Mouse (Mus musculus) lung, postnatal 36 days (tissue): ENCODE results near the gene RPS10-NUDT3.

Source experiments
- DNase-seq: peaks from one replicate; pipeline ENCODE4 v3.0.0; 2022; ENCODE audit warnings: mixed read lengths

RPS10-NUDT3 gene

DNA sequence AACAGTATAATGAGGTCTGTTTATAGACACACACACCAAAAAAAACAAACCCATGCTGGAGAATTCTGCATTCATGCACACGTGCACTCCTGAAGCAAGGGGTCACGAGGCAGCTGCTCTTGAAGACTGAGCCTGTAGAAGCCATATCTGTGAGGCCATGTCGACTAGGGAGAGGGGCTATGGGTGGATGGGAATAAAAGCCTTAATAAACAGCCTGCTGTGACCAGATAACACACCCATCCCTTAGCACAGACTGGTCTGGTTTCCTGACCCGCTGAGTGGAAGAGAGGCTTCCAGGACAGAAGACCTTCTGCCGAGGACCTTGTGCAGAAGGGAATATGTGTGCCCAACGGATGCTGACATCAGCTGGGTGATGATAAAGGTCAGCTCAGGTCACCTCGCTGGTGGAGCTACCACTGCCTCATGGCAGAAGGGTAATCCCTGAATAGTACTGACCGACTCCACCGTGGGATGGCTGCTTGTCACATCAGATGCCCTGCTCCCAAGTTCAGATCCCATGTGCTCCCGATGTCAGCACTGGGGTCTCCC, 61.2 kb downstream of the RPS10-NUDT3 start:
- DNase-seq = no peak

DNA sequence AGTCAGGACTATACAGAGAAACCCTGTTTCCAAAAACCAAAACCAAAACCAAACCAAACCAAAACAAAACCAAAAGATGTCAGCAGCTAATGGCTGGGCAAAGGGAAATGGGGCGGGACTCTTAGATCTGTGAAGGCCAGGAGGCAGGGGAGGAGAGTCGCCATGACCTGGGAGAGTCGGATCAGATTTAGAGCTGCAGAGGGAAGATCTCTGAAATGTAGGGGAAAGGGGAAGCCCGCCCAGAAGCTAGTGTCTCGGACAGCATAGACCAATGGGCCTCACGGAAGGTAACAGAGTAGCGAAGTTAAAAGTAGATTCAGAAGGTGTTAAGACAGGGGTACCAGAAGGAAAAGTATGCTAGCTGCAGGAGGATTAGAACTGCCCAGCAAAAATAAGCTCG, 63.7 kb downstream of the RPS10-NUDT3 start:
- DNase-seq = no peak

DNA sequence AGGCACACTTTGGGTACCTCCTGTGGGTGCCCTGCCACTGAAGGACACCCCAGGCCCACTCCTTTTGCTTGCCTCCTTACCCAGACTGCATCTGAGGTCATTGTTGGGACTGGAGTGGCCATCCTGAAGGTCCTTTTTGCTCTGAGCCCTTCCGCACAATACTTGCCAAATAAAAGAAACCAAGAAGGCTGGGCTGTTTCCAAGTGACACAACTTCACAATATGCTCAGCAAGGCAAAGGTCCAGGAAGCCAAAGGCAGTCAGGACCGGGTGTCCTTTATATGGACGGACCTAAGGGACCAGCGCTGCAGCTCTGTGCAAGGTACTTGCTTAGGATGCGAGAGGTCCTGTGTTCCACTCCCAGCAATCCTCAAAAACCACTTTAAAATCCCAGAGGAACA, 66.8 kb downstream of the RPS10-NUDT3 start:
- no peak for DNase-seq

DNA sequence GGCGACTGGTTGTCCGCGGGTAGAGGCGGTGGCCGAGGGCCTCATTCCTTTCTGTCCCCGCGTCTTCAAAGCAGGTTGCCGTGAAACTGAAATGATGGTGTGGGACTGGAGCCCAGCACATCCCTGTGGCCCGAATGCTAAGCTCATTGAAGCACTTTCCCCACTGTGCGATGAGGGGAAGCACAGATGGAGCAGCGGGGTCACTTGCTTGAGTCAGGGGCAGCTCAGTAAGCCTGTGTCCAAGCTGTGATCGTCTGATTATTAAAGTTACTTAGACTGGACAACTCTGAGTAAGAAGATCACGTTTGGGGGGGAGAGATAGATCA, 69.1 kb downstream of the RPS10-NUDT3 start:
- DNase-seq = no peak

DNA sequence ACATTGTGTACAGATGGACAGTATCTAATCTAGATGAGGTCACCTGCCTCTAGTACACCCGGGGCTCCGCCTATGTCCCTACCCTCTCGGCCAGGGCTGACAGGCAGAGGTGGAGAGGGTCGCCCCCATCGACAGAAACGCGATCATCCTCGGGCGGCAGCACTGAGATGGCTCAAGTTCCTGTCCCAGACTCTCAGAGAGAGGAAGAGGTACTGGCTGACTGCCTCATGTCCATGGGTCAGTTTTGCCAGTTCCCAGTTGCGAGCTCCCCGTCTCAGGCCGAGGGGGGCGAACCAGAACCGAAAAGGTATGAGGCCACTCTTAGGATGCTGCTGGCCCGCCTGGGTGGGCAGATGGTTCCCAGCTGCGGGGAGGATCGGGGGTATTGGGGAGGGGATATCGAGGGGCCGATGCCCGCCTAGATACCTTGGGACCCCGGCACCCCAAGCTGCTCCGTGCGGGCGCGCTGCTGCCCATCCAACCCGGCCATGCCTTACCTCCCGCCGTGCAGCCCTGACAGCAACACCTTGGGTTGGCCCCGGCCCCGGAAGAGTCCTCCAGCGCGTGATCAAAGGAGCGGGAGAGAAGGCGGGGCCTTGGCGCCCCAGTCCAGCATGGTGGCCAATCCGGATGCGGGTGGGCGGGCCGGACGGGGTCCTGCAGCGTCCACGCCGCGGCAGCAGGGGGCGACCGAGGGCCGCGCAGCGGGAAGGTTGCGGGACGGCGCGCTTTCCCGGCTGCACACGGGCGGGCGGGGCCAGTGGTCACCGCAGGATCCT, 69.7 kb downstream of the RPS10-NUDT3 start, which contains the start of gene AI413582:
Gene AI413582, minus strand, starts transcription at position 594 of the 779 bp plus-strand sequence.
- peak; percentile 96 for DNase-seq

DNA sequence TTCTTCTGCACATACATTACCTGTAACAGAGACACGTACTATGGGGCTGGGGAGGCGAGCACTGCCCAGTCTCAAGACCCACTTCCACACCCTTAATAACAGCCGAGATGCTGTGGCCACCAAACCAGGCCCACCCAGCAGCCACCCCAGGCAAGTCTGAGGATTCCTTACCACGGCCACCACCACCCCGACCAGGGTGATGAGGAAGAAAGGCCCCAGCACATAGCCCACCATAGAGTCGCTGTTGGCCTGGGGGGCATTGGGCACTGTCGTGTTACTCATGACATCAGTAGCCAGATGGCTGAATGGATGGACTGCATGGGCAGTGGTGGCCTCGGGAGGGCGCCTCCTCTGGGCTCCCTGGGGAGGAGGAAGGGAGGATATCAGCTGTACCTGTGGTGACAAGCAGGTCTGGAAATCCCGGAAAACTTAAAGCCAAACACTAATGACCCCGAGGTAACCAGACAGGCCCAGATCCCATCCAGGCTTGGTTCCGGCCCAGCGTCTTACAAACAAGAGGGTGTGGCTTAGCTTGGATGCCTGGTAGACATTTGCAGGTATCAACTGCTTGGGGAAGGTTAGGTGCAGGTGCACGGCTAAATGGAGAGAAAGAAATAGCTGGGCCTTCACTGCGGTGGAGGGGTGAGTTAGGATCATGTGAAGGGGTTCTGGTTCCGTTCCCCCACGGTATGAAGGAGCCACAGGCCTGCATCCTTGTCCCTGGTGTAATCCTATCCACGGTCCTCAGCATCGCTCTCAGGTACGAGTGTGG, 70.4 kb downstream of the RPS10-NUDT3 start:
- DNase-seq = no peak

DNA sequence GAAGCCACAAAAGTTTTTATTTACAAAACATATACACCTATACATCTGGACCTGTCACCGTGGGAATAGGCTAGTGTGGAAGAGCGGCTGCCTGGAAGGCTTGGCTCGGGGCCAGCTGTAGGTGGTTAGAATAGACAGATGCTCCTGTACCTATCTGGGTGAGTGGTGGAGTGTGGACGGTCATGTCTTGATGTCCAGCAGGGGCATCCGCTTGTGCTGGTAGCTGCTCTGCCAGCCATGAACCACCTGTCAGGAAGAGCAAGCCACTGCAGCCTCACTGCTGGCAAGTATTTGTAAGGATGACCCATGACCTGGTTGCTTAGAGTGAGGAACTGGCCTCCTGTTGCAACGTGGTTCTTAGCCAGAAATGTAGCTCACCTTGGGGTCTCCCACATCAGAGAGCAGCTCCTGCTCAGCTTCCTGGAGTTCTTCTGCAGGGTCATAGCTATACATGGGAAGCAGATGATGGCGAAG, 71.2 kb downstream of the RPS10-NUDT3 start:
- DNase-seq = no peak

DNA sequence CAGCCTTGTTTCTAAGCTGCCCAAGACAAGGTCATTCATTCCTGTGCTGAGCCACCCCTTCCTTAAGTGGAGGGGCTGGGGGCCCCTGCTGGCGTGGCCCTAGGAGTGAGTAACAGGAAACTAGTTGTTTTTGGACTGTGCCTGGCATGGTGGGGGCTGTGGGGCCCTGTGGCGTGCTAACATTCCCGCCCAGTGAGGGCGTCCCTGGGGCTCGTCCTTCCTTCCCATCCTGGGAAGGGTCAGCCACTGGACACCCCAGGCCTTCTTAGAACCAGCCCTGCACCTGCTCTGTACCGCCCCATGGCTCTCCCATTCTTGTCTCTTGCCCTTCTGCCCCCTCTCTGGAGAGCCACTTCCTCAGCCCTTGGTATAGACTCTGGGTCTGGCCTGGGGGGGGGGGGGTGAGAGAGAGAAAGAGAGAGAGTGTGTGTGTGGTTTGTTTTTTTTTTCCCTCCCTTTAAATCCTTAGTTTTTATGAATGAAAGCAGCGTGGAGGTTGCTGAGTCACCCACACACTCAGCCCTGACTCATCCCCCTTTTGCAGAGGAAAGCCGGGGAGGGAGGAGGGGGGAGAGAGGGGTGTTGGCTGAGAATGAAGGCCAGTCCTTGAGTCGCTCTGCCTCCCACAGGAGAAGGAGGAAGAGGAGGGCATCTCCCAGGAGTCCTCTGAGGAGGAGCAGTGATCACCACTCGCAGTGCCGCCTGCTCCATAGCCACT, 73.1 kb downstream of the RPS10-NUDT3 start:
- no peak for DNase-seq

DNA sequence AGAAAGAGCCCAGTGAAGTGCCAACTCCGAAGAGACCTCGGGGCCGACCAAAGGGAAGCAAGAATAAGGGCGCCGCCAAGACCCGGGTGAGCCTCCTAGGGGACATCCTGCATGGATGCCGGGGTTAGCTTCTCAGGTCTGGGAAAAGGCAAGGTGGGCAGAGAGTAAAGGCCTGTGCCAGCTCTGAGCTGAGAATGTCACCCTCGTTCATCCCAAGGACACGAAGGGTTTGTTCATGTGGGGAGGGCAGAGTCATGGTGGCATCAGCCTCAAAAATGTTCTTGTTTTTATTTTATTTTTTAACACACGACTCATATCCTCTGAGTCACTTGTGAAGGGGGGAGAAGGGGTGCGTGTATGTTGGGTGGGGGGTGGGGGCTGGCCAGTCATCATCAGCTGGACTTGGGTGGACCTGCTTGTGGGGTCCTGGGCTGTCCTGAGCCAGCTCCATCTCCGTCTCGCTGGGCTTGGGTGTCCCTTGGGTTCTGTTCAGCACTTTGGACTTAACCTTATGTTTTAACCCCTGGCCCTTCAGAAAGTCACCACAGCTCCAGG, 74.0 kb downstream of the RPS10-NUDT3 start:
- no peak for DNase-seq

DNA sequence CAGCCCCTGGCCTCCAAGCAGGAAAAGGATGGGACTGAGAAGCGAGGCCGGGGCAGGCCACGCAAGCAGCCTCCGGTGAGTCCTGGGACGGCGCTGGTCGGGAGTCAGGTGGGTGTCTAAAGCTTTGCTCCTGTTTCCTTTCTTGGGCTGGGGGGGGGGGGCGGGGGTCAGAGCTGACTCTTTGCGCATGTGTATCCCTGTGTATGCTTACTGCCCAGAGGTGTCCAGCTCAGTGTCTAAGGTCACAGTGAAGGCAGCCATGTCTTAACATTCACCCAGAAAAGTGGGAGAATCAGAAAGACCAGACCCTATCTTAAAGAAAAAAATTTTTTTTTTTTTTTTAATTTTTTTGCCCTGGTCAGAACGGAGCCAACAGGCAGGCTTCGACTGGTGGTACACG, 75.4 kb downstream of the RPS10-NUDT3 start:
- no peak for DNase-seq

DNA sequence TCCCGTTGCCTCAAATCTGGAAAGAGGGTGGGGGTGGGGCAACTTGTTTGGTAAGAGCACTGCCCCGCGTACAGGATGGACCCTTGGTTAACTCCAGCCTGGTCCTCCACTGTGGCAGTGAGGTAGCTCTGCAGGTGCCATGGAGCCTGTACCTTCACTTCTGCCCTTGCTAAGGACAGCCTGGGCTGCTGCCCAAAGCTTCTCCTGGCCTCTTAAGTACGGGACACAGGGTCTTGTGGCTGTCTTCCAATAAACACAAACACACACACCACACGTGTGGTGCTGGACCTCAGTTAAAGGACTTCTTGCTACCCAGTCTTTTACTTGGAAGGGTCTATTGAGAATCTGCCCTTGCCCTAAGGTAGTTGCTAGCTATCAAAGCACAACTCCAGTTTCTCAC, 76.2 kb downstream of the RPS10-NUDT3 start:
- no peak for DNase-seq

DNA sequence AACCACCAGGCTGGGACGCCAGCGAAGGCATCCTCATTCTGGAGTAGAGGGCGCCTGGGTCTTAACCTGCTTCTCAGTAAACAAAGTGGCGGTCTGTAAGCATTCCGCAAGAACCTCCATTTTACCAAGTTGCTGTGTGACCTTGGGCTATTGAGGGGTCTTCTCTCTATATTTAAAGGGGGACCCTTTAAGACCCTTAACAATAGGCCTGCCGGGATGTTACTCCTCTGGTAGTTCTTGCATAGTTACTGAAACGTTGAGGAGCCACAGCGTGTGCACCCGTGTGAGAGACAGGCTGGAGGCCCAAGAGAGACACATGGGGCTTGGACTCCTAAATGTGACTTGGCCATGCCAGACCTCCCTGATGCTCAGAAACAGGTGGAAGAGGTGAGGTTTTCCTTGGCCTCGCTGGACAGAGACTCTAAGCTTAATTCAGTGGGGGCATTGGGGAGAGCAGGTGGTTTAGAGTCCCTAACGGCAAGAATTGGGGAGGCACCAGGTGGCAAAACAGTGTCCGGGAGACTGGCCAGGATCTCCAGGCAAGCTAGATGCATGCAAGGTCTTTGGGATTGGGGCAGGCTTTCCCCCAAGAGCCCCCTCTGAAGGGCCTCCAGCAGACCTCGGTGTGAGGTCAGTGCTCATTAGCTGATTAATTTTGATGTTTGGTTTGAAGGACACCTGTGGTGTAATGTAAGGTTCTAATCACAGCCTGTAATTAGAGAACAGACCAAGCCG, 76.9 kb downstream of the RPS10-NUDT3 start:
- no peak for DNase-seq

DNA sequence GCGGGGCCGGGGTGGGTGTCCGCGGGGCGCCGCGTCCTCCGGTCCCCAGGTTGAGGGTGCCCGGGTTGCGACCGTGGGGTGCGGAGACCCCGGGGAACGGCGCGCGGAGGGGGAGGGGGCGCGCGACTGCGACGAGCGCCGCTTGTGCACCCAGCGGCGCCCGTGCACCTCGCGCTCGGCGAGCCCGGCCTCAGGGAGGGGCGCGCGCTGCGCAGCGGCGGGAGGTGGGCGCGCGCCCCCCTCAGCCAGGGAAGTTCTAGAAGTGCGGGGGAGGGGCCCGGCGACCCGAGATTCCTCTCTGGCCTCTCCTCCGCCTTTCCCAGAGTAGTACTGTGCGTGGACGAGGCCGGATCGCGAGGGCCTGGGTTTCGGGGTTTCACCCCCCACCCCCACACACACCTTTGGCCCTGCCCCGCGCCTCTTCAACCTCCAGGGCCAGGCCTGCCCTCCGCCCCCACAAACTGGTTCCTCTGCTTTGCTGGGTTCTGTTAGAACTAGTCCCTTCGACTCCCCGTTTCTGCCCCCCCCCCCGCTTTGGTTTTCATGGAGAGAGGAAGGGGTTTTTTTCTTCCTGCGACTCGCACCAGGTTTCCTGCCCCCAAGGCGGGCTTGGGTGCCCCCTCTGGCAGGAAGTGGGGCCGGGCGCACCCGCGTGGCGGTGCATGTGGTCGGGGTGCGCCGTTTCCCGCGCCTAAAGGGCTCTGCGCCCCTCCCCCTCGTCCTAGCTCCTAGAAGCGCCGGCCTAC, 77.7 kb downstream of the RPS10-NUDT3 start:
- DNase-seq = peak; percentile 55

DNA sequence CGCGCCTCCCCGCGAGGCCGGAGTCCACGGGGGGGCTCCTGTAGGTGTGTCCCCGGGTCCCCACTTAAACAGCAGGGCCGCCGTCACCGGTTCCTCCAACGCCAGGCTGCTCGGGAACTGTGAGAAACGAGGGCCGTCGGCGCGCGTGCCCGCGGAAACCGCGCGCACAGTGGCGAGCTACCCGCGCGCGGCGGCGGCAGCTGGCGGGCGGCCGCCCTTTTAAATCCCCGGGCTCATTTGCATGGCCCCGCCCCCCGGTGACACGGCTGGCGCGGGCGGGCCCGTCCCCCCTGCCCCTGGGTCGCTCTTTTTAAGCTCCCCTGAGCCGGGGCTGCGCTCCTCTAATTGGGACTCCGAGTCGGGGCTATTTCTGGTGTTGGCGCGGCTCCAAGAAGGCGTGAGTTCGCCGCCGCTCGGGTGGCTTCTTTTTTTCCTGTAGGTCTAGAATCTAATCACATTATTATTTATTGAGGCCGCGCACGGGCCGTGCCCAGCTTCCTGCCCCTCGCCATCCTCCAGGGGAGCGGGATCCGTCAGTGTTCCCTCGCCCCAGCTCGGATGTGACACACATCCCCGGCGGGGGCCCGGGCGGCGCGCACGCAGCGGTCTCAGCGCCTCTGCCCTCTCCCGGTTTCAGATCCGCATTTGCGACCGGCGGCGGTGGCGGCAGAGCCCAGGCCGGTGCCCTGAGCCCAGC, 78.6 kb downstream of the RPS10-NUDT3 start, which contains the start of gene Hmga1:
Gene Hmga1, plus strand, starts transcription at position 183 of the 697 bp plus-strand sequence.
- peak; percentile 85 for DNase-seq

DNA sequence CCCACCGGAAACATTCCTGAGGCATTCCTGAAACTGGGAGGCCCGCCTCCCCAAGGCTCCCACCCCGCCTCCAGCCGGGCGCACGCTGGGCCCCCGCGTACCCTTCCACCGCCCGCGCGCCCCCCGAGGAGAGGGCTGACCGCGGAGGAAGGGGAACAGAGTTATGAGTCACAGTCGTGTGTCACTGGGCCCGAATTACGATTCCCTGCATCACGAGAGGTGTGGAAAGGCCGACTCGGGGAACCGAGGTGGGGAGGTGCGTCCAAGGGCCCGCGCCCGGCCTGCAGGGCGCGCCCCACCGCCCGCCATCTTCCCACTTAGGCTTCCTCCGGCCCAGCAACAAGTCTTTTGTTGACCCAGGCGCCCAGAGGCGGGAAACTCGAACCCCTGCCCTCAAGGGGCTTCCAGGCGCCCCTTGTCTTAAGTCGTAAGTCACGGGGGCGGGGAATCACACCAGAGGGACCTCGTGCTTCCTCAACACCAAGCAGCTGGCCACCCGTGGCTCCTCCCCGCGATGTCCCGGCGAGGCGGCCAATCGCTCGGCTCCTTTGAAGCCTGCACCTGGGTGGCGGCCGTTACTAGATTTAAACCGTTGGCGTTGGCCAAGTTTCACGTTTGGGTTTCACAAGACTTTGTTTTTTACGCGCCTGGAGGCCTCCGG, 79.4 kb downstream of the RPS10-NUDT3 start:
- DNase-seq = peak; percentile 80

DNA sequence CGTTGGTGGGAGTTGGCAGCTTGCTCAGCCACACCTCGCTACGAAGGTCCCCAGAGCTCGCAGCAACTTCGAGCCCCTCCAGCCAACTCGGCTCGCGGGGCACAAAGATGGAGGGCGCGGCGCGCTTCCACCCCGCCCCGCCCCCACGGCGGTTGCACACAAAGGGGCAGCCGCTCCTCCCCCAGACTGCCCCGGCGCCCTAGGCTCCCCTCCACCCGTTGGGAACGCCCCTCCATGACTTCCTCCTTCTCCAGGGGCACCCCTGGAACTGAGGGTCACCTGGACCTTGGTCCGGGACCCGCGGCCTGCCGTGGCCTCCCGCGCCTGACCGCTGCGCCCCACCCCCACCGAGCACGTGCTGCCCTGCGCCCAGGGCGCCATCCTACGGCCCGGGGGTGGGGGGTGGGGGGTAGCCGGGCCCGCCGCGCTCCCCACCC, 79.9 kb downstream of the RPS10-NUDT3 start:
- DNase-seq = peak; percentile 55

DNA sequence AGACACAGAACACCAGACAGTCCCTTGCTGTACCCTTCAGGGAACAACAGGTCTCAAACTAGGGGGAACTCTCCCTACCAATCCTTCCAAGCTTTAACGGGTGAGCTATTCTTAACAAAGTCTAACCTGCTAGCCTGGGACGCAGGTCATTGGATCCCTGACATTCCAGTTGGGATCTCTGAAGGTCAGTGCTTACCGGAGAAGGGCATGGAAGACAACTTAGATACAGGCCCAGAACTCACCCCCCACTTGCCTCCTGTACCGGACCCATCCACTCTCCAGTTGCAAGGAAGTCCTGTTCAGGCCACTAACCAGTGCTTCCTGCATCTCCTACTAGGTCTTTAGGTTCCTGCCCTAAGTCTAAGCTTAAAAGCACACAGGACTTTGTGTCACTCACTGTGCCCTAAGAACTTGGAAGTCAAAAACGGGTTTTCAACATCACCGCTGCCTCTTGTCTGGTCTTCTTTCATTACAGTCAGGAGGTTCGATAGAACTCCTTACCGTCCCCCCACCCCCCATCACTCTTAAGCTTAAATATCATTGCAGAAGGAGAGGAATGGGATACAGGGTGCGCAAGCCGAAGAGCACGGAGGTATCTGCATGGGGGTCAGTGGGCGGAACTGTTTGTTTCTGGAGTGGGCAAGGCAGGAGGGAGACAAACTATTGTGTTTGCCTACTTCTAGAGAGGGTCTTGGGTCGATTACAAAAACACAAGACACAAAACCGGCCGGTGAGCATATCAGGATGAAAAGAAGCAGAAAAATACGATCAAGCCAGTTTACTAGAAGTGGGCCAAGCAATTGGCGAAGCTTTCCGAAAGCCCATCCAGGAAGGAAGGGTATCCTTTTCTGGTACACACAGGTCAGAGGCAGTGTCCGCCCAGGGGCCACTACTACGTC, 80.7 kb downstream of the RPS10-NUDT3 start:
- DNase-seq = no peak

DNA sequence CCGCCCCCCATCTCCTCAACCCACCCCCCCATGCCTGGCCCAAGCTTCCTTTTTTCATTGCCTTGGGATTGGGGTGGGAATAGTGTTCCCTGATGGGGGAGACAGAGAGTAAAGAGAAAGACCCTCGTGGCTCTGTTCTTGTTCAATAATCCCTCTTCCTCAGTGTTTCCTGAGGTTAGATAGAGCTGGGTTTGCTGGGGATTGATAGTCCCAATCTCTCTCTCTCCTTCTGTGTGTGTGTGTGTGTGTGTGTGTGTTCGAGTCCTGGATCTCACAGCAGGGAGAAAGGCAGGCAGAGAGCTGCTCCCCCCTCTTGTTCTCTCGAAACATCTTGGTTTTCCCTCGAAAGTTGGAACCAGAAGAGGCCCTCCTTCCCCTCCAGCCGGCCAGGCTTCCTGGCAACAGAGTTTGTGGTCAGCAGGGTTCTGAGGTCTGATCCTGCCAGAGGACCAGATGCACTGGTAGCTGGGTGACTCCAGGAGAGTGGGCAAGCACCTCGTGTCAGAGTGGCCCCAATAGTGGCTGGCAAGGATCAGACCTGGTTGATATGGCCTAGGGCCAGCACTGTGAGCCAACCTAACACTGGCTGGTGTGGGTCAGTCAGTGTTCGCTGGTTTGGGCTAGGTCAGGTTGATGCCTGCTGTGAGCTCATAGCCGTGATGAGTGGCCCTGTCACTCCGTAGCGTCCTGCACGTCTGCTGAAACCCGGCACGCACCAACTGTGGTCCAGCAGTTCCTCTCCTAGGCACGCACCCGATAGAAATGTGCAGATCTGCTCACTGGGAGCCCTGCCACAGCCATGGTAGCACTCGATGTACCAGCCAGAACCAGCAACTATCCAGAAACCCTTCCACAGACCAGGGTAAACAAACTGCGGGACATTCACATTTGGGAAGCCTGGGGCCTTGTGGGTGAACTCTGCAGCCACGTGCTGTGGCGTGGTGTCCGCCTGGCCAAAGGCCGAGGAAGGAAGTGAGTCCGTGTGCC, 82.5 kb downstream of the RPS10-NUDT3 start:
- no peak for DNase-seq
